Mouse (Mus musculus) forebrain, embryonic 10.5 days (tissue): ENCODE results near the gene Usp10. TPM values are rescaled to one million over a fixed set of nuclear protein-coding genes. Genes with fewer than 3 reads are reported as not detected.

Experiments
- DNase-seq: peaks from one replicate; pipeline ENCODE4 v3.0.0-alpha.2; 2017; ENCODE audit warnings: low spot score; ENCODE audit errors: extremely low spot score
- H3K27ac ChIP-seq: fragments of 300-500 bp; sonication (generic); 2 replicates; pipeline ENCODE4 v1.5.1; 2016; ENCODE audit warnings: mild to moderate bottlenecking
- H3K27me3 ChIP-seq: fragments of 300-500 bp; sonication (generic); 2 replicates; pipeline ENCODE4 v1.6.1; 2016; ENCODE audit warnings: mild to moderate bottlenecking; ENCODE audit not compliant: poor library complexity, severe bottlenecking
- H3K36me3 ChIP-seq: fragments of 300-500 bp; sonication (generic); replicated peaks from 2 replicates; pipeline ENCODE4 v1.6.1; 2016; ENCODE audit warnings: mild to moderate bottlenecking, moderate library complexity
- H3K4me1 ChIP-seq: fragments of 300-500 bp; sonication (generic); 2 replicates; pipeline ENCODE4 v1.6.1; 2016
- H3K4me3 ChIP-seq: fragments of 300-500 bp; sonication (generic); 2 replicates; pipeline ENCODE4 v1.5.1; 2016; ENCODE audit warnings: mild to moderate bottlenecking, moderate library complexity
- H3K9me3 ChIP-seq: fragments of 300-500 bp; sonication (generic); 2 replicates; pipeline ENCODE4 v1.6.1; 2016; ENCODE audit warnings: mild to moderate bottlenecking, moderate library complexity
- WGBS: fragments of 180-500 bp; shearing (Covaris S2); methylation state at CpG from one replicate; pipeline ENCODE4 v1.1.7; 2016; 5-methylcytosine and 5-hydroxymethylcytosine counted together
- polyA plus RNA-seq: library from polyadenylated mRNA; unstranded; fragments of >200 nt; fragmentation: Nextera tagmentation; extraction: Ambion mirVana; gene quantifications from 2 replicates; pipeline ENCODE4 v1.2.1, GENCODE M21; 2016

Gene Usp10
- polyA plus RNA-seq, 1 experiment from 2014 or later: 251 TPM

DNA sequence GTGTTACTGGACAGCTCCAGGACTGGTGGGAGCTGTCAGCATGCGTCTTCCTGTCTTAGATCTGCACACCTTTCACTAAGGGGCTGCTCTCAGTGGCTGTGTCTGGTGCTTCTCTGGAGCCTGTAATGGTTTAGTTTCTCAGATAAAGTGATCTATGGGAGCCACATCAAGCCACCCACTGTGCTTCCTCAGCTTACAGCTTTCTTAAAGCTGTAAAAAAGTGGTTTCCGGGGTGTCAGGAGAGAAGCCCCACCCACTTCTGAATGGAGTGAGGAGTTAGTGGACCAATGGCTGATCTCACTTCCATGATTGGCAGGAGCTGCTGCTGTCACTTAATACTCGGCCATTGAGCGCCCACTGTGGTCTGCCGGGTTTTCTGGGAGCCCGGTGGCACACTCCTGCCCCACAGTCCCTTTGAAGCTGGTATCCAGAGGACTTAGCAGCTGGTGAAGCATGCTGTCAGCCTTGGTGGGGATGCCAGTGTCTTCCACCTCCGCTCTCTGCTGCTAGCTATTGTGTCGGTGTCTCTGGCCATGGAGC lies 36.2 kb downstream of the Usp10 start:
- Histone ChIP-seq H3K36me3 (peaks cover 100% of the 10 kb centered on the region), H3K27ac (no peak overlapping the region), H3K9me3 (no peaks in the 10 kb centered on the region), H3K4me1 (peaks cover 9% of the 10 kb centered on the region; the same call in 1 of the 2 replicates), H3K4me3 (no peak overlapping the region), H3K27me3 (no peaks in the 10 kb centered on the region)
- no peak for DNase-seq
- WGBS: 86% methylated on average over 8 of the region's 8 CpGs

DNA sequence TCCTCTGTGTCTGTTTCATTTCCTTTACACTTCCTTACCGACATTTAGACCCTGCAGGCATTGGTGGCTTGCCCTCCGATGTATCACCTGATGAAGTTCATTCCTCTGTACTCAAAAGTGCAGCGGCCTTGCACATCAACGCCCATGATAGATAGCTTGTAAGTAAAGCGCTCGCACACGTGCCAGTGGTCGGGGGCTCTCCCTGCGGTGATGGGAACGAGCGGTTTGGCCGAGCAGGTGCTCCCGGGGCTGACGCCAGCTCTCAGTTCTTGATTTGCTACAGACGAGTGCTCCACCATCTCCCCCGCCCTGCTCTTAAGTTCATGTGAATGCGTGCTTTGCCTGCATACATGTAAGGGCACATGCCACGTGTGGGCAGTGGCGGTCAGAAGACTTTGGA lies 37.5 kb downstream of the Usp10 start:
- Histone ChIP-seq H3K4me3 (no peak overlapping the region), H3K27me3 (no peaks in the 10 kb centered on the region), H3K27ac (no peak overlapping the region), H3K36me3 (peaks cover 100% of the 10 kb centered on the region), H3K9me3 (no peaks in the 10 kb centered on the region), H3K4me1 (peaks cover 9% of the 10 kb centered on the region; the same call in 1 of the 2 replicates)
- WGBS: 94% methylated on average over 19 of the region's 19 CpGs
- DNase-seq: no peak

DNA sequence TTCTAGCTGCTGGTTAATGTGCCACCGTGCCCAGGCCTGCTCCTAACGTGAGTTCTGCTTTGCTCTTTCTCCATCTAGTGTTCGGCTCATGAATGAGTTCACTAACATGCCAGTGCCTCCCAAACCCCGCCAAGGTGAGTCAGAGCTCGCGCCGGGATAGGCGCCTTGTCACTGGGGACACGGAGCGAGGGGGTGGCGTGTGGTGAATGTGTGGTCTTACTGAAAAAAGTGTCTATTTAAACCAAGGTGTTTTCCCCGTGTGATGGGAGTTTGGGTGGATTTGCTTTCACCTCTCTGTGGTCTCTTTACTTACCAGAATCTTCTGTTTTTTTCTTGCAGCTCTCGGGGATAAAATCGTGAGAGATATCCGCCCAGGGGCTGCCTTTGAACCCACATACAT lies 38.2 kb downstream of the Usp10 start:
- no peak overlapping the region for H3K4me3 ChIP-seq
- no peaks in the 10 kb centered on the region for H3K9me3 ChIP-seq
- H3K4me1 ChIP-seq: peaks cover 9% of the 10 kb centered on the region; the same call in 1 of the 2 replicates
- no peaks in the 10 kb centered on the region for H3K27me3 ChIP-seq
- no peak for DNase-seq
- 91% methylated on average over 15 of the region's 15 CpGs for WGBS
- H3K36me3 ChIP-seq: peaks cover 100% of the 10 kb centered on the region
- no peak overlapping the region for H3K27ac ChIP-seq

DNA sequence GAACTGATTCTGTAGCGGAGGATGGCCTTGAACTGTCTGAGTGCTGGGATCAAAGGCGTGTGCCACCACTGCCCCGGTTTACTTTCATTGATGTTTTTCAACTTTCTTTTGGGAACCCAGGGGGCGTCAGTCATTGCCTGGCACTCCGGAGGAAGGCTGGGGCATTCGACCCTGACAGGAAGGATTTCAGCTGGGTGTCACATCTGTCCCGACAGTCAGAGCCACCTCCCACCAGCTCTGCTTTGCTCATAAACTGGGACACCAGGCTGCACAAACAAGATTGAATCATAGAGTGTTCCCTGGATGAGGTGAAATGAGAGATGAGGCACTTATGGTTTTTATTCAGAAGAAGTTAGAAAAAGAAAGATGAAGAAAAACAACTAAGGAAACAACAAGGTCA lies 42.1 kb downstream of the Usp10 start:
- Histone ChIP-seq H3K27me3 (no peaks in the 10 kb centered on the region), H3K27ac (no peak overlapping the region), H3K4me3 (no peak overlapping the region), H3K4me1 (peaks cover 9% of the 10 kb centered on the region; the same call in 1 of the 2 replicates), H3K36me3 (peaks cover 100% of the 10 kb centered on the region), H3K9me3 (no peaks in the 10 kb centered on the region)
- DNase-seq: no peak
- WGBS: 87% methylated on average over 7 of the region's 7 CpGs

DNA sequence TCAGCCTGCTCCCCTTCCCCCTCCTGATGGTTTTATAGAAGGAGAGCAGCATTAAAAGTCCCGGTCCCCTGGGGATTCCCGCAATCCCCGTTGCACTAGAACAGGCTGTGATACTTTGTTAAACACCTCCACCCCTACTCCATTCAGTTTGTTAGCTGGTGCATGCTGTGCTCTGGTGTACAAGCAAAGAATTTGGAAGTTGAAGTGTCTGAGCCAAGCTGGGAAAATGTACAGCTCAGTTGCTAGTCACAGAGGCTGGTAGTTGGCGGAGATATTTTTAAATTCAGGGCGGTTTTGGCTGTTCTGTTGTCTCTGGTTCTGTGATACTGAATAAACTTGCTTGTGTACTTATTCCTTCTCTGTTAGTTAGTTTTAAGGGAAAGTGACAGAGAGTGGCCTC lies 42.6 kb downstream of the Usp10 start:
- DNase-seq: no peak
- H3K36me3 ChIP-seq: peaks cover 100% of the 10 kb centered on the region
- no peak overlapping the region for H3K27ac ChIP-seq
- H3K27me3 ChIP-seq: no peaks in the 10 kb centered on the region
- H3K4me3 ChIP-seq: no peak overlapping the region
- WGBS: 81% methylated on average over 5 of the region's 5 CpGs
- no peaks in the 10 kb centered on the region for H3K9me3 ChIP-seq
- H3K4me1 ChIP-seq: peaks cover 9% of the 10 kb centered on the region; the same call in 1 of the 2 replicates

DNA sequence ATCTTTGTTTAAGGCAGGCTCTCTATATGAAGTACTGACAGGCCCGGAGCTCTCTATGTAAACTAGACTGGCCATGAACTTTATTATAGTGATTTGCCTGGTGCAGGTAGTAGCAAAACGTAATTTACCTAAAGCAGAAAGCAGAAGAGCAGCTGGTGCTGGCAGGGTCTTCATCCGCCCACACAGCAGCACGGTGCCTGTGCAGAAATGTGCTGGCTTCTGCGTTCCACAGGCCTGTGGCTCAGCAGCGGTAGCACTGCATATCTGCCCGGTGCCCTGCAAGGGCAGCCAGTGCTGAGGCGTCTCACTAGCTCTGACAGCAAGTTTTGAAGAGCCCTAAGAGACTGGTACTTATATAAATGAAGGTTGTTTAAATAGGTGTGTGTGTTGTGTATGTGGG lies 45.2 kb downstream of the Usp10 start:
- Histone ChIP-seq H3K4me1 (peaks cover 3% of the 10 kb centered on the region), H3K27ac (no peak overlapping the region), H3K27me3 (no peaks in the 10 kb centered on the region), H3K4me3 (no peak overlapping the region), H3K36me3 (peaks cover 87% of the 10 kb centered on the region), H3K9me3 (no peaks in the 10 kb centered on the region)
- no peak for DNase-seq
- 95% methylated on average over 8 of the region's 8 CpGs for WGBS

DNA sequence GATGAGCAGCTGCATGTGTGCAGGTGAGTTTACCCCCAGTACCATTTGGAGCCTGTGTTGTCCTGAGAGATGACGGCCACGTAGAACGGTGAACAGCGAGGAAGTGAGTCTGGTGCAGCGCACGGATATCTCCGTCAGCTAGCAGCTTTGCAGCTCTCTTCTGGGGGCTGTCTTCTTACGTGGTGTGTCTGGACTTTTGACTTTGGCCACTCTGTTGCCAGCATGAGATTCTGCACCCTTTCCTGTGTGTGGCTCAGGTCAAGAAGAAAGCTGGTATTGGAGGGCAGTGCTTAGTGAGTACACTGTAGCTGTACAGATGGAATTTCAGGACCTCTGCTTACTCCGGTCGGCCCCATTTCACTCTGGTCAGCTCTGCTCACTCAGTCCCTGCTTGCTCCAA lies 47.9 kb downstream of the Usp10 start:
- H3K9me3 ChIP-seq: no peaks in the 10 kb centered on the region
- H3K4me1 ChIP-seq: peaks cover 10% of the 10 kb centered on the region
- H3K27me3 ChIP-seq: no peaks in the 10 kb centered on the region
- H3K4me3 ChIP-seq: no peak overlapping the region
- DNase-seq: no peak
- 96% methylated on average over 10 of the region's 10 CpGs for WGBS
- H3K27ac ChIP-seq: no peak overlapping the region
- peaks cover 59% of the 10 kb centered on the region for H3K36me3 ChIP-seq

DNA sequence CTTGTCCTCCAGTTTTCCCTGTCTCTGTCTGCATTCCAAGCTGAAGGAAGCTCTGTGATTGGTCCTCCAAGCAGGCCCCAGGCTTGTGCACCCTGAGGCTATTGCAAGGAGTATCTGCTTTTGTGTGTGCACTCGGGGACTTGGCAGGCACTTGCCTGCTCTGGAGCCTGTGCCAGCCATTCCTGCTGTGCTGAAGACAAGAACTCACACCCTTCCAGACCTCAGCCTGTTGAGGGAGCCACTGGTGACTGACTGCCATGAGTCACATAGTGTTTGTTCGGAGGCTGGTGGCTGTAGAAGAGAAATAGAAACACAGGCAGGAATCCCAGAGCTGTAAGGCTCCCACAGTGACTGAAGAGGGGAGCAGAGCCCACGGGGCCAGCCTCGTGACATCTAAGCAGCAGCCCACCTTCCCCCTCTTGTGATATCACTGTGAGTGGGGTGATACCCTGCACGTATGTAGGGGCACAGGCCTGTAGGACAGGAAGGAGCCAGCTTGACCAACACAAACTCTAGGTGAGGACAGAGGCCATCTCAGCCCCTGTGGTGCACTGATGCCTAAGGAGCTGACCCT lies 50.5 kb downstream of the Usp10 start:
- H3K36me3 ChIP-seq: peaks cover 34% of the 10 kb centered on the region
- no peak overlapping the region for H3K4me3 ChIP-seq
- no peaks in the 10 kb centered on the region for H3K9me3 ChIP-seq
- H3K4me1 ChIP-seq: peaks cover 10% of the 10 kb centered on the region
- H3K27me3 ChIP-seq: no peaks in the 10 kb centered on the region
- DNase-seq: no peak
- 60% methylated on average over 5 of the region's 5 CpGs for WGBS
- H3K27ac ChIP-seq: peak overlapping the region; percentile 44

DNA sequence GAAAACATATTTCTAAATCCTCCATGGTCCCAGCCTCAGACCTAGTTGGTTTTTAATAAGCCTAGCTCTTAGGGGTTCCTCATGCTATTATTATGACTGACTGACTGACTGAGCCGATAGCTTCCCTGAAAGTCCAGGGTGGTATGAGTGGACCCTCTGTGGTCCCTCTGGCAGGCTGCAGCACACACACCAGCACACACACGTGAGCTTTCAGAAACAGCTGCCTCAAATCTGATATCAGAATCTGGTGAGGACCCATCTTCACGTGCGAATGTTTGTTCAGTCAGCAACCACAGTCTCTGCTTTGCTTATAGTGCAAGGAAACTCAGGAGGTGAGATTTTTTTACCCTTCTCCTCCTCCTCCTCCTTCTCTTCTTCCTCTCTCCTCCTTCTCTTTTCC lies 54.7 kb downstream of the Usp10 start:
- no peak for DNase-seq
- WGBS: 87% methylated on average over 4 of the region's 4 CpGs
- Histone ChIP-seq H3K36me3 (no peaks in the 10 kb centered on the region), H3K27ac (no peak overlapping the region), H3K4me1 (peaks cover 10% of the 10 kb centered on the region), H3K9me3 (peaks cover 11% of the 10 kb centered on the region), H3K4me3 (no peak overlapping the region), H3K27me3 (no peaks in the 10 kb centered on the region)

DNA sequence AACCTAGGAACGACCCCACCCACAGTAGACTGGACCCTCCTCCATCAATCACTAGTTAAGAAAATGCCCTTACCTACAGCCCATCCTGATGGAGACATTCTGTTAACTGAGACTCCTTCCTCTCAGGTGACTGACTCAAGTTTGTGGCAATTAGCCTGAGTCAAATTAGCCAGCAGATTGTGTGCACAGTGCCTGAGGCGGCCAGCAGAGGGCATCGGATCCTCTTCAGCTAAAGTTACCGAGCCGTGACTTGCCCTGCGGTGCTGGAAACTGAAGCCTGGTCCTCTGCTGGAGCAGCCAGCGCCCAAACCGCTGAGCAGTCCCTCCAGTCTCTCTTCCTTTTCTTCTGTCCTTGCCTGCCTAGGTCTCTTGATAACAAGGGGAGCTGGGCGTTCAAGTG lies 57.3 kb downstream of the Usp10 start:
- H3K4me3 ChIP-seq: no peak overlapping the region
- no peak overlapping the region for H3K27ac ChIP-seq
- H3K27me3 ChIP-seq: no peaks in the 10 kb centered on the region
- WGBS: 82% methylated on average over 9 of the region's 9 CpGs
- no peaks in the 10 kb centered on the region for H3K4me1 ChIP-seq
- no peaks in the 10 kb centered on the region for H3K36me3 ChIP-seq
- DNase-seq: no peak
- H3K9me3 ChIP-seq: peaks cover 11% of the 10 kb centered on the region

DNA sequence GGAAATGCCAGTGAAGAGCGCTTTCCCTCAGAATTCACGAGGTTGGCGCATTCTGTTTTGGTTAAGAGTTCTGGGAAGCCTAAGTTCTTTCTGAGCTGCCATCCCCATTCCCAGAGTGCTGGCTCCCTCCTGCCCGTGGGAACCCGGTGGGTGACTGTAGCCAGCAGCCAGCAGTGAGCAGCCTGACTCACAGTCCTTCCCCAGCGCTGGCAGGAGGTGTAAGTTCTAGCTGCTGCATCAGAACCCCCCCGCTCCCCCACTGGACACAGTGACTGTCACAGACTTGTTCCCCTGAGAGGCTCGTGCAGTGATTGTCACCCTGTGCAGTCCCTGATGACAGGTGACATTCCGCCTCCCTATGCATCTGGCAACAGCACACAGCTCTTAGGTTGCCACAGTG lies 60.0 kb downstream of the Usp10 start:
- no peaks in the 10 kb centered on the region for H3K36me3 ChIP-seq
- H3K27ac ChIP-seq: no peak overlapping the region
- WGBS: 84% methylated on average over 9 of the region's 9 CpGs
- H3K9me3 ChIP-seq: peaks cover 11% of the 10 kb centered on the region
- DNase-seq: no peak
- H3K4me1 ChIP-seq: no peaks in the 10 kb centered on the region
- H3K27me3 ChIP-seq: no peaks in the 10 kb centered on the region
- no peak overlapping the region for H3K4me3 ChIP-seq

DNA sequence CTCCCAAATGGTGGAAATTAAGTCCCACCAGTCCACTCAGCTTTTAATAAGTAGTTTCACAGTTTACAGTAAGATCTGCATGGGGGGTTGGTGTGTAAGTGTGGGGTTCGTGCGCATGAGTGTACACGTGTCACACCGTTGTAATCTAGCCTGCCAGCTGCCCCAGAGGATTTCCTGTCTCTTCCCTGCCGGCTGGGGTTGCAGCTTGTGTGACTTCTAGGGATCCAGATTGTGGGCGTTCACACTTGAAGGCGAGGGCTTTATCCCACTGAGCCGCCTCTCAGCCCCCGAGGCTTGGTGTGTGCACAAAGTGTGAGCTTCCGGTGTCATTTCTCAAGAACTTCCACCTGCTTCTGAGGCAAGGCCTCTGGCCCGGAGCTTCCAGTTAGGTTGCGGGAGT lies 62.4 kb downstream of the Usp10 start:
- no peaks in the 10 kb centered on the region for H3K4me1 ChIP-seq
- no peak for DNase-seq
- WGBS: 83% methylated on average over 12 of the region's 12 CpGs
- peaks cover 7% of the 10 kb centered on the region for H3K9me3 ChIP-seq
- H3K27ac ChIP-seq: no peak overlapping the region
- no peaks in the 10 kb centered on the region for H3K27me3 ChIP-seq
- no peak overlapping the region for H3K4me3 ChIP-seq
- no peaks in the 10 kb centered on the region for H3K36me3 ChIP-seq

DNA sequence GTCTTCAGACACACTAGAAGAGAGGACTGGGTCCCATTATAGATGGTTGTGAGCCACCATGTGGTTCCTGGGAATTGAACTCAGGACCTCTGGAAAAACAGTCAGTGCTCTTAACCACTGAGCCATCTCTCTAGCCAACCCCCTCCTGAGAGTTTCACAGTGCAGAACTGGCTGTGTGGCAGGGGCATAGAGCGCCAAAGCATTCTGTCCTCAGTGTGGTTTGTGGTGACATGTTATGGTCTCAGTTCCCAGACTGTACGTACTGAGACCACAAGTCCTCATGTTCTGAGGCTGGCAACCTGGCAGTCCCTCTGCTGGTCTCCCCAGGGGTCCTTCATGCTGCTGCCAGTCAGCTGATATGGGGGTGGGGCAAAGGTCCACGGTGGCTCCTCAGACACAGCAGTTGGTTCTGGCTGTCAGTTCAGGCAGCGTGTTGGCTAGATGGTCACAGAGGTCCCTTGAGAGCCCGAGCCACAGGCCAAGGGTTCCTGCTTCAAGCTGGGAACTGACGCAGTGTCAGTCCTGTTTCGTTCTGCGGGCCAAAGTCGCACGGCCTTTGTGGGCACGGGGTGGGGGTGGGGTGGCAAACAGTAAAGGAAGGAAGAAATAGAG lies 68.7 kb downstream of the Usp10 start:
- Histone ChIP-seq H3K36me3 (no peaks in the 10 kb centered on the region), H3K27ac (no peak overlapping the region), H3K27me3 (no peaks in the 10 kb centered on the region), H3K4me3 (no peak overlapping the region), H3K4me1 (0 out of 2 replicates have a peak, but pooled peaks cover 5% of the 10 kb centered on the region), H3K9me3 (no peaks in the 10 kb centered on the region)
- 77% methylated on average over 11 of the region's 11 CpGs for WGBS
- no peak for DNase-seq
